Mouse (Mus musculus) myocyte (in vitro differentiated cells): ENCODE measurements at regions not wholly inside any gene's neighbourhood (a gene's known extent, or its start where the extent isn't known, plus 50 kb on each side); places are given as distances from the start of the nearest gene placed in this dataset.

ENCODE experiments used
- MAX ChIP-seq: IDR thresholded peaks from one replicate; pipeline ENCODE4 v1.6.1; 2011; ENCODE audit warnings: low read depth, mild to moderate bottlenecking, control low read depth
- MYOD1 ChIP-seq, 3 experiments: IDR thresholded peaks; one replicate each; pipeline ENCODE4 v1.6.1; 2011; ENCODE audit warnings: control low read depth in 2 of 3, low read depth in 2 of 3, mild to moderate bottlenecking in 2 of 3, moderate library complexity in 1 of 3; ENCODE audit not compliant: insufficient read length in 2 of 3, control insufficient read depth in 1 of 3
- MYOG ChIP-seq, 3 experiments: IDR thresholded peaks; one replicate each; pipeline ENCODE4 v1.6.1; 2011; ENCODE audit warnings: control low read depth in 2 of 3, low read depth in 2 of 3, mild to moderate bottlenecking in 2 of 3; ENCODE audit not compliant: insufficient read length in 2 of 3, control insufficient read depth in 1 of 3, insufficient read depth in 1 of 3
- POLR2A ChIP-seq: IDR thresholded peaks from one replicate; pipeline ENCODE4 v1.6.1; 2011; ENCODE audit warnings: low read depth, mild to moderate bottlenecking, control low read depth, moderate library complexity; ENCODE audit not compliant: insufficient read length
- POLR2AphosphoS2 ChIP-seq: IDR thresholded peaks from one replicate; pipeline ENCODE4 v1.6.1; 2011; ENCODE audit warnings: low read depth, control low read depth; ENCODE audit not compliant: insufficient read length
- SRF ChIP-seq: IDR thresholded peaks from one replicate; pipeline ENCODE4 v1.6.1; 2011; ENCODE audit warnings: low read depth; ENCODE audit not compliant: control insufficient read depth, insufficient read length
- USF1 ChIP-seq: IDR thresholded peaks from one replicate; pipeline ENCODE4 v1.6.1; 2011; ENCODE audit warnings: low read depth, mild to moderate bottlenecking, control low read depth, moderate library complexity

GRCm38 (mm10) chr2:146583807-146584388, 71.8 kb upstream of the Ralgapa2 start:
- no peak for TF ChIP-seq POLR2A
- no peak for TF ChIP-seq MAX
- TF ChIP-seq MYOG (IDR thresholded peaks at IDR 0.05; ENCODE audit: control insufficient read depth in 1 of 3, insufficient read depth in 1 of 3, insufficient read length in 2 of 3, low read depth in 2 of 3): no peak
- TF ChIP-seq USF1: peak; percentile 65
- no peak for TF ChIP-seq SRF
- TF ChIP-seq MYOD1 (IDR thresholded peaks at IDR 0.05; ENCODE audit: control insufficient read depth in 1 of 3, insufficient read length in 2 of 3, low read depth in 2 of 3): no peak
- no peak for TF ChIP-seq POLR2AphosphoS2
